Mouse (Mus musculus): ENCODE measurements at regions not wholly inside any gene's neighbourhood (a gene's known extent, or its start where the extent isn't known, plus 50 kb on each side); places are given as distances from the start of the nearest gene placed in this dataset.

GRCm38 (mm10) chr15:62112151-62112550 lies 1189.3 kb upstream of the A1bg start:
- no peak for TF ChIP-seq CHD2 (IDR thresholded peaks at IDR 0.05; ENCODE audit: low read length)
- TF ChIP-seq POLR2AphosphoS2 (IDR thresholded peaks at IDR 0.05; ENCODE audit: low read depth, low read length): 0 out of 2 replicates have a peak, but pooled peaks have one; percentile 7
- TF ChIP-seq GABPA (IDR thresholded peaks at IDR 0.05; ENCODE audit: insufficient replicate concordance, low read depth, low read length): no peak
- no peak for TF ChIP-seq MYC (IDR thresholded peaks at IDR 0.05; ENCODE audit: low read depth, low read length)
- peaks cover 53 to 98% of the 10 kb centered on the region in 2 experiments for H3K36me3 ChIP-seq (replicated peaks in 1 of 2; ENCODE audit: control insufficient read depth in 1 of 2, insufficient read depth in 1 of 2, low read length in 1 of 2)
- no peak overlapping the region for H3K9ac ChIP-seq (ENCODE audit: insufficient read depth, low read depth)
- DNase-seq (ENCODE audit: extremely low read depth): no peak
- H3K4me2 ChIP-seq (ENCODE audit: insufficient read depth, low read depth, poor library complexity, severe bottlenecking): no peak overlapping the region
- H3K27ac ChIP-seq (ENCODE audit: insufficient read depth, low read depth): no peak overlapping the region
- in situ Hi-C loops (cut with MboI; ENCODE audit: low pct_ligation_motif_present, low pct_unique_long_range_greater_than_20kb, low sequenced_read_pairs) (no loop called here), dilution Hi-C loops (cut with MboI; ENCODE audit: extremely low pct_ligation_motif_present, extremely low pct_unique_long_range_greater_than_20kb, low sequenced_read_pairs) (no loop called here)
- H3K4me3 ChIP-seq (replicated peaks in 1 of 3; ENCODE audit: low read depth in 2 of 3, low read length in 2 of 3, poor library complexity in 1 of 3): no peak overlapping the region
- peaks cover 100% of the 10 kb centered on the region for H3K79me2 ChIP-seq (replicated peaks; ENCODE audit: control insufficient read depth, extremely low read depth, insufficient read depth, poor library complexity, severe bottlenecking)
- peaks cover 17 to 96% of the 10 kb centered on the region in 2 experiments for H3K4me1 ChIP-seq (ENCODE audit: control insufficient read depth in 1 of 2, insufficient read depth in 2 of 2)
- H3K27me3 ChIP-seq (replicated peaks): no peaks in the 10 kb centered on the region
- no peaks in the 10 kb centered on the region for H3K9me3 ChIP-seq (replicated peaks; ENCODE audit: low read length)

- dilution Hi-C loops (cut with MboI; ENCODE audit: extremely low pct_ligation_motif_present, extremely low pct_unique_long_range_greater_than_20kb, low sequenced_read_pairs): no loop called here
- peaks cover 96% of the 10 kb centered on the region for H3K79me2 ChIP-seq (replicated peaks; ENCODE audit: control insufficient read depth, extremely low read depth, insufficient read depth, poor library complexity, severe bottlenecking)
- H3K27me3 ChIP-seq (replicated peaks): no peaks in the 10 kb centered on the region
- peaks cover 48 to 95% of the 10 kb centered on the region in 2 experiments for H3K36me3 ChIP-seq (replicated peaks in 1 of 2; ENCODE audit: control insufficient read depth in 1 of 2, insufficient read depth in 1 of 2, low read length in 1 of 2)
- no peak for DNase-seq (ENCODE audit: extremely low read depth)
- no peak overlapping the region for H3K27ac ChIP-seq (ENCODE audit: insufficient read depth, low read depth)
- no peak overlapping the region for H3K9ac ChIP-seq (ENCODE audit: insufficient read depth, low read depth)
- in situ Hi-C loops (cut with MboI; ENCODE audit: low pct_ligation_motif_present, low pct_unique_long_range_greater_than_20kb, low sequenced_read_pairs): no loop called here
- H3K4me3 ChIP-seq (replicated peaks in 1 of 3; ENCODE audit: low read depth in 2 of 3, low read length in 2 of 3, poor library complexity in 1 of 3): no peak overlapping the region
- peaks cover 14 to 92% of the 10 kb centered on the region in 2 experiments for H3K4me1 ChIP-seq (ENCODE audit: control insufficient read depth in 1 of 2, insufficient read depth in 2 of 2)
- H3K4me2 ChIP-seq (ENCODE audit: insufficient read depth, low read depth, poor library complexity, severe bottlenecking): no peak overlapping the region
- H3K9me3 ChIP-seq (replicated peaks; ENCODE audit: low read length): no peaks in the 10 kb centered on the region
- TF ChIP-seq PAX5 (IDR thresholded peaks at IDR 0.05; ENCODE audit: low read length): no peak
- no peak for TF ChIP-seq UBTF (IDR thresholded peaks at IDR 0.05; ENCODE audit: low read depth, low read length)
- TF ChIP-seq ETS1 (conservative IDR thresholded peaks at IDR 0.05; ENCODE audit: low read depth, low read length): no peak
- TF ChIP-seq MAX (IDR thresholded peaks at IDR 0.05; ENCODE audit: low read length): no peak
- no peak for TF ChIP-seq ZMIZ1 (IDR thresholded peaks at IDR 0.05; ENCODE audit: low read depth, low read length)
- TF ChIP-seq MEF2A (IDR thresholded peaks at IDR 0.05; ENCODE audit: borderline replicate concordance, low read depth, low read length): no peak
Observed at GRCm38 (mm10) chr15:62107976-62108375, 1185.2 kb upstream of the A1bg start.

- no peak for DNase-seq (ENCODE audit: extremely low read depth)
- H3K36me3 ChIP-seq (replicated peaks in 1 of 2; ENCODE audit: control insufficient read depth in 1 of 2, insufficient read depth in 1 of 2, low read length in 1 of 2): peaks cover 57 to 95% of the 10 kb centered on the region in 2 experiments
- in situ Hi-C loops (cut with MboI; ENCODE audit: low pct_ligation_motif_present, low pct_unique_long_range_greater_than_20kb, low sequenced_read_pairs): no loop called here
- no peak overlapping the region for H3K4me3 ChIP-seq (replicated peaks in 1 of 3; ENCODE audit: low read depth in 2 of 3, low read length in 2 of 3, poor library complexity in 1 of 3)
- no peak overlapping the region for H3K4me2 ChIP-seq (ENCODE audit: insufficient read depth, low read depth, poor library complexity, severe bottlenecking)
- H3K79me2 ChIP-seq (replicated peaks; ENCODE audit: control insufficient read depth, extremely low read depth, insufficient read depth, poor library complexity, severe bottlenecking): peaks cover 95% of the 10 kb centered on the region
- dilution Hi-C loops (cut with MboI; ENCODE audit: extremely low pct_ligation_motif_present, extremely low pct_unique_long_range_greater_than_20kb, low sequenced_read_pairs): no loop called here
- H3K9ac ChIP-seq (ENCODE audit: insufficient read depth, low read depth): no peak overlapping the region
- peaks cover 12 to 82% of the 10 kb centered on the region in 2 experiments for H3K4me1 ChIP-seq (ENCODE audit: control insufficient read depth in 1 of 2, insufficient read depth in 2 of 2)
- TF ChIP-seq USF1 (IDR thresholded peaks at IDR 0.05; ENCODE audit: low read depth, low read length) (peak; percentile 52), CHD1 (IDR thresholded peaks at IDR 0.05; ENCODE audit: low read depth, low read length) (no peak), IRF4 (IDR thresholded peaks at IDR 0.05; ENCODE audit: low read depth, low read length) (0 out of 2 replicates have a peak, but pooled peaks have one; percentile 19), NRF1 (IDR thresholded peaks at IDR 0.05; ENCODE audit: low read depth, low read length) (no peak), MYC (IDR thresholded peaks at IDR 0.05; ENCODE audit: low read depth, low read length) (no peak), BHLHE40 (IDR thresholded peaks at IDR 0.05; ENCODE audit: low read depth, low read length) (peak; percentile 39; the same call in 1 of the 2 replicates), JUN (IDR thresholded peaks at IDR 0.05; ENCODE audit: insufficient read depth, low read depth, low read length) (no peak), POLR2A (IDR thresholded peaks at IDR 0.05; ENCODE audit: low read depth, low read length) (no peak), ELF1 (IDR thresholded peaks at IDR 0.05; ENCODE audit: low read depth, low read length) (peak; percentile 52), RAD21 (IDR thresholded peaks at IDR 0.05; ENCODE audit: low read depth, low read length) (no peak), SIN3A (IDR thresholded peaks at IDR 0.05; ENCODE audit: low read length) (0 out of 2 replicates have a peak, but pooled peaks have one; percentile 35), ZC3H11A (IDR thresholded peaks at IDR 0.05; ENCODE audit: low read depth, low read length) (no peak), RCOR1 (conservative IDR thresholded peaks at IDR 0.05; ENCODE audit: low read depth, low read length) (no peak)
- H3K9me3 ChIP-seq (replicated peaks; ENCODE audit: low read length): peaks cover 12% of the 10 kb centered on the region
- H3K27me3 ChIP-seq (replicated peaks): no peaks in the 10 kb centered on the region
- no peak overlapping the region for H3K27ac ChIP-seq (ENCODE audit: insufficient read depth, low read depth)
Observed at GRCm38 (mm10) chr15:62106518-62106975, 1183.7 kb upstream of the A1bg start.
